Mouse (Mus musculus): ENCODE measurements around the gene Qrfpr.

DNA sequence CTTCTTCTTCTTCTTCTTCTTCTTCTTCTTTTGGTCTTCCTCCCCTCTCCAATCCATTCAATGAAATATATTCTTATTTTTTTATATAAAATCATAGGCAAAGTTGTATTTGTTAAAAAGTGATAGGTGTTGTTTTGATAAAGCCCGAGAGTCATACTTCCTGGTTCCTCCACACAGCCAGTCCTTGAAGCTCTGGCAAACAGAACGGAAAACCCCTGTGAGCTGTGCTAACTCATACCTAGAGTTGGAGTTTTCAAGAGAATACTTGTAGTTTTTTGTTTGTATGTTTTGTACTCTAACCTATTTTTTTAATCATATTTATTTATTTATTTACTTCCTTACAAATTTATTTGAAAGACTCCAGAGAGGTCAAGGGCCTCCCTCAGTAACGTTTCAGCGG lies 9.4 kb downstream of the Qrfpr start:
- TF ChIP-seq CTCF (IDR thresholded peaks at IDR 0.05; ENCODE audit: low read depth, low read length) (no peak), POLR2A (IDR thresholded peaks at IDR 0.05; ENCODE audit: borderline replicate concordance, low read depth, low read length) (no peak)

Data from bone marrow macrophage, adult 2 months (primary cell).